Mouse (Mus musculus): Measurements from ENCODE around the gene Efcab11. TPM values are rescaled to one million over a fixed set of nuclear protein-coding genes. Genes with fewer than 3 reads are reported as not detected.

The Efcab11 gene
- polyA plus RNA-seq, 1 experiment = 4.5 TPM

DNA sequence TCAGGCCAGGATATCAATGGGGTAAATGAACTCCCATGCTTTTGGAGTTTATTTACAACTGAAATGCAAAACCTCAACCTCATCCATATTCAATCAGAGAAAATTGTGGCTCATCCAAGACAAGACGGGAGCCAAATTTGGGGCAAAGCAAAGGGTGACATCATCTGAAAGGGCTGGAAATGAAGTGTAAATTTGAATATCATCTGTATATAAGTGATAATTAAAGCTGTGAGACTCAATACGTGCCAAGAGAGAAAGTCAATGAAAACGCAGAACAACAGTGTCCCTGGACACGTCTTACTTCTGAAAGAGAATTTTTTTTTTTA, 212.4 kb downstream of the Efcab11 start:
- H3K9me3 ChIP-seq = no peaks in the 10 kb centered on the region
- no peaks in the 10 kb centered on the region for H3K36me3 ChIP-seq (replicated peaks; ENCODE audit: low read length)
- no peaks in the 10 kb centered on the region for H3K27me3 ChIP-seq (replicated peaks)
- TF ChIP-seq GATA1 (IDR thresholded peaks at IDR 0.05; ENCODE audit: borderline replicate concordance, low read length) (no peak), FLI1 (IDR thresholded peaks at IDR 0.05; ENCODE audit: low read length) (no peak)
- H3K4me1 ChIP-seq = no peaks in the 10 kb centered on the region
- no peak overlapping the region for H3K4me3 ChIP-seq (replicated peaks)

DNA sequence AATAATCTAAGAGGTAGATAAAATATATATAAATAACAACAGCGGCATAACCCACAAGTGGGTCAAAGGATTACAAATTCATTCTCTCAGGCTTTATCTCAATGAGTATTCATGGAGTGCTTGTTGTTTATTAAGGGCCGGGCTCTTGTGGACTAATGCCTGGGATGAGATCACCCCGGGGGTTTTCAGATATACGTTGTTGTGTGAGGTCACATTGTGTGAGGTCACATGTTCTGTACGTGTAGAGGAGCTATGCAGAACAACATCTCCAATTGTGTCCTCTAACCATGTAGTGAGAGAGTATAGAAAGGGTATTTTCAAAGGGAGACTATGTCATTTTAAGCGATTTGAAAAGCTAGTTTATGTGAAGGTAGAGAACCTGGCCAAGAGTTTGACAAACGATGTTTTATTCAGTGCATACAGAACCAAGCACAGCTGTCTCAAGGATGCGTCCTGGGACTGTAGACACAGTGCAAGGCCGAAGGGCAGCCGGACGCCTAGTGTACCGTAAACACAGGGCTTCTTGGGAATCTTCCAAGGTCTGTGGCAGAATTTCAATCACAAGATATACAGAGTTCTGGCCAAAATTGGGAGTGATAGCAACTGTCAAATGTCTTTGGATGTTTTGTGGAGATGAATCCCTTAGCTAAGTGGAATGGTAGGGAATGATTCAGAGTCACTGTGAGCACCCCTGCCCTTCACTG, 212.9 kb downstream of the Efcab11 start:
- no peak overlapping the region for H3K4me3 ChIP-seq (replicated peaks)
- no peaks in the 10 kb centered on the region for H3K36me3 ChIP-seq (replicated peaks; ENCODE audit: low read length)
- H3K9me3 ChIP-seq = no peaks in the 10 kb centered on the region
- H3K4me1 ChIP-seq = no peaks in the 10 kb centered on the region
- no peak for TF ChIP-seq GATA1 (IDR thresholded peaks at IDR 0.05; ENCODE audit: borderline replicate concordance, low read length)
- no peak for TF ChIP-seq FLI1 (IDR thresholded peaks at IDR 0.05; ENCODE audit: low read length)
- H3K27me3 ChIP-seq (replicated peaks) = no peaks in the 10 kb centered on the region

DNA sequence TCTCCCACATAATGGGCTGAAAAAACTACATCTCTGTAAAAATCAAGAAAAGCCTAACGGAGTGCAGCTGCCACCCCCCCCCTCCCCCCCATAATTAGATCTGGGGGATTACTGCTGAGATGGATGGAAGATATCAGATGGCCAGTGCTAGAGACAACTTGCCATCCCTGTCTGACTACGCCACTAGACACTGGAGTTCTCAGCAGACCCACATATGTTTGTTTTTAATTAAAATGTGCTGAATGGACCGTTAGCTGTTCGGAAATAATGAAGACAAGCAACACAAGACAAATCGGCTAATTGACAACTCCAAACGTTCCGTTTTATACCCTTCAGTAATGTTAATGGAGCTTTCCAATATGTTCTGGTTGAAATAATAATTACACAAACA, 213.5 kb downstream of the Efcab11 start:
- no peak overlapping the region for H3K4me3 ChIP-seq (replicated peaks)
- no peak for TF ChIP-seq GATA1 (IDR thresholded peaks at IDR 0.05; ENCODE audit: borderline replicate concordance, low read length)
- TF ChIP-seq FLI1 (IDR thresholded peaks at IDR 0.05; ENCODE audit: low read length) = no peak
- no peaks in the 10 kb centered on the region for H3K36me3 ChIP-seq (replicated peaks; ENCODE audit: low read length)

DNA sequence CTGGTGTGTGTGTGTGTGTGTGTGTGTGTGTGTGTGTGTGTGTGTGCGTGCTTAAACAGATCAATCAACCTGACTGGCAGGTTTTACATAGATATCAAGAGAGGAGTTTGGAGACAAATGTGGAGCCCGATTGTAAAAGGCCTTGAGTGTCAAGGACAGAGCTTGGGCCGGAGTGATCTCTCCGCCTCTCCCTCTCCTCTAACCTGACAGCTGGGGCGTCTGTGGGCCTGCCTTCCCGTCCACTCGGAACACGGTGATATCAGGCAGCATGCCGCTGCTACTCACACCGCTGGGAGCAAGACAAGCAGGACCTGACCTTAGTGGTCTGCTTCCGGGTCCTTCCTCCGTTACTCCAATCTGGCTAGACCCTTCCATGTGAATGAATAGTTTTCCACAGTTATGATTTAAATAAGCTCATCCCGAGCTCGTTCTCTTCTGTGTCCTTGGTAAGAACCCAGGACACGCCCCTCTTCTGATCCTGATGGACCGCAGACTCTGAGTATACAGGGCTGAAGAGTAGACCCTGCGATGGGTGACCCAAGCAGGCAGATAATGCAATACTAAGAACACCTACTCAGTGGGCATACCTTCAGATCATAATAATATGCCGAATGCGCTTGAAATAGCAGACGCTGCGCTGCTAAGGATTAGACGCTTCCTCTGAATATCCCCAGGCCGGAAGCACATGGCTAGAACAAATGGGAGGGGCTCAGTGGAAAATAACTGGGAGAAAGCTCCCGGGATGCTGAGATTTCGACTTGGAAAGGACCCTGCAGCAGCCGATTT, 214.1 kb downstream of the Efcab11 start:
- no peaks in the 10 kb centered on the region for H3K9me3 ChIP-seq
- H3K27me3 ChIP-seq (replicated peaks) = no peaks in the 10 kb centered on the region
- H3K4me3 ChIP-seq (replicated peaks) = no peak overlapping the region
- TF ChIP-seq GATA1 (IDR thresholded peaks at IDR 0.05; ENCODE audit: borderline replicate concordance, low read length) (no peak), FLI1 (IDR thresholded peaks at IDR 0.05; ENCODE audit: low read length) (no peak)
- H3K36me3 ChIP-seq (replicated peaks; ENCODE audit: low read length) = no peaks in the 10 kb centered on the region
- no peaks in the 10 kb centered on the region for H3K4me1 ChIP-seq

More for the DNA sequence above, 213.5 kb downstream of the Efcab11 start:
- Histone ChIP-seq H3K27me3 (replicated peaks) (no peaks in the 10 kb centered on the region), H3K4me1 (no peaks in the 10 kb centered on the region), H3K9me3 (no peaks in the 10 kb centered on the region)

DNA sequence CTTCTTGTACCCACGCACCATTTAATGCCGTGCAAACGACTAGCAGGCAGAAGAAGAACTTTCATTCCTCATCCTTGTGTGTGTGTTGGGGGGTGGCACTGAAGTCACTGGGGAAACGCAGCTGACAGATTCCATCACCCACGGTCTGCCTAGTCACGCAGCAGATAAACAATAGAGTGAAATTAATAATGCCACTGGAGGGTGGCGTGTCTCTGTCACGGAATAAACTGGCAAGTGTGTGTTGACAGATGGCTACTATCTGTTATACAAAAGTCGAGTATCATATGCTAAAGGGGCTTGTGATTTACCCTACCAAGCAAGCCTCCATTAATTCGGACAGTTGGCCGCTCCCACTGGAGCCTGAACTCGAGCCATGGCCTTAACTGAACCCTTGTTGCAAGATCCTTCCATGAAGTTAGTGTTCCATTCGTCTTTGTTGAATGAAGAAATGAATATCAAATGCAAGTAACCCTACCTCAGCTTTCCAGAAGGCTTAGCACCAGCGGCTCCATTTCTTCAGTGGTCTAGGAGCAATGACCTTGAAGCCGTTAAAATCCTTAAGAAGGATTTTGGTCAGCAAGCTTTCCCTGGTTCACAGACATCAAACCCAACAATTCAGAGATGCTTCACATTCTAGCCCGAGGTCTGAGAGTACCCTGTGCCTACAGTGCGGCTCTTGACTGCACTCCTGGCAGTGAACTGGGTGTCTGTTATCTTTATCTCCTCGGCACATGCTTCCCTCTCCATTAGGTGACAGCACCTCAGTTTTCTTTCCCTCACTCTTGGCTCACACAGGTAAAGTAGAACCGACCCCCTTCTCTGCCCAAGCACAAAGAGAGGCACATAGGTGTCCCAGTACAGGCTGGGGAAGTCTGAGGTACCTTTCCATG, 229.0 kb downstream of the Efcab11 start:
- no peak overlapping the region for H3K4me3 ChIP-seq (replicated peaks)
- H3K9me3 ChIP-seq = peaks cover 47% of the 10 kb centered on the region
- H3K4me1 ChIP-seq = no peaks in the 10 kb centered on the region
- no peaks in the 10 kb centered on the region for H3K36me3 ChIP-seq (replicated peaks; ENCODE audit: low read length)
- H3K27me3 ChIP-seq (replicated peaks) = no peaks in the 10 kb centered on the region
- TF ChIP-seq FLI1 (IDR thresholded peaks at IDR 0.05; ENCODE audit: low read length) = no peak
- no peak for TF ChIP-seq GATA1 (IDR thresholded peaks at IDR 0.05; ENCODE audit: borderline replicate concordance, low read length)

DNA sequence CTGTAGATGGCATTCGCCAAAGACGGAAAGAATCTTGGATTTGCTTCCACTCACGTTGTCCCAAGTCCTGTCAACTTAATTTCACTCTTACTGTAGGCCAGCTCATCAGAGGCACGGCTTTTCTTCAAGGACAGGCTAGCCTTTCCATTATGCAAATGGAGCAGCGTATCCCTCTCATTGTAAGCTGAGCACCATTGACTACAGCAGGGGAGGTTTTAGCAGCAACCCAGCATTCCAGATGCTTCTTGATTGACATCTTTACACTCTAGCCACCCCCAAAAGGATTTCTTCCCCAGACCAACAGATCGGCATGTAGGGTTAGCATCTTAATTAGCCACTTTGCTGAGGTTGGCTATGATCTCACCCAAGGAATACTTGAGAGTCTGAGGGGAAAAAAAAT, 231.8 kb downstream of the Efcab11 start:
- H3K36me3 ChIP-seq (replicated peaks; ENCODE audit: low read length) = no peaks in the 10 kb centered on the region
- TF ChIP-seq GATA1 (IDR thresholded peaks at IDR 0.05; ENCODE audit: borderline replicate concordance, low read length) (no peak), FLI1 (IDR thresholded peaks at IDR 0.05; ENCODE audit: low read length) (no peak)
- no peak overlapping the region for H3K4me3 ChIP-seq (replicated peaks)
- no peaks in the 10 kb centered on the region for H3K27me3 ChIP-seq (replicated peaks)
- H3K9me3 ChIP-seq = peaks cover 31% of the 10 kb centered on the region
- no peaks in the 10 kb centered on the region for H3K4me1 ChIP-seq

DNA sequence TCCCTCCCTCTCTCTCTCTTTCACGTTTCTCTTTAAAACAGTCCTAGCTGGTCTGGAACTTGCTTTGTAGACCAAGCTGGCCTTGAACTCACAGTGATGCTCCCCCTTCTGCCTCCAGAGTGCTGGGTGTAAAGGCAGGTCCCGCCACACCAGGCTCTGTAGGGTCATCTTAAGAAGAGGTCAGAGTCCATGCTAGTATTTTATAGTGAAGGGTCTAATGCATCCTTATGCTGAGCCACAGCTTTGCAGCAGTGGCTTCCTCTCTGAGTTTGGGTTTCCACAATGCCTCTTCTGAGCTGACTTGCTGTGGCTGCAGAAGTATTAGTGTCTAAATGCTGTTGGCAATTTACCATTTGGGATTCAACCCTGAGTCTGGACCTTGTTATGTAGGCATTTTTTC, 234.5 kb downstream of the Efcab11 start:
- Histone ChIP-seq H3K9me3 (peaks cover 30% of the 10 kb centered on the region), H3K36me3 (replicated peaks; ENCODE audit: low read length) (peaks cover 6% of the 10 kb centered on the region), H3K4me1 (0 out of 2 replicates have a peak, but pooled peaks cover 3% of the 10 kb centered on the region), H3K4me3 (replicated peaks) (no peak overlapping the region), H3K27me3 (replicated peaks) (no peaks in the 10 kb centered on the region)
- TF ChIP-seq GATA1 (IDR thresholded peaks at IDR 0.05; ENCODE audit: borderline replicate concordance, low read length) = no peak
- TF ChIP-seq FLI1 (IDR thresholded peaks at IDR 0.05; ENCODE audit: low read length) = no peak

DNA sequence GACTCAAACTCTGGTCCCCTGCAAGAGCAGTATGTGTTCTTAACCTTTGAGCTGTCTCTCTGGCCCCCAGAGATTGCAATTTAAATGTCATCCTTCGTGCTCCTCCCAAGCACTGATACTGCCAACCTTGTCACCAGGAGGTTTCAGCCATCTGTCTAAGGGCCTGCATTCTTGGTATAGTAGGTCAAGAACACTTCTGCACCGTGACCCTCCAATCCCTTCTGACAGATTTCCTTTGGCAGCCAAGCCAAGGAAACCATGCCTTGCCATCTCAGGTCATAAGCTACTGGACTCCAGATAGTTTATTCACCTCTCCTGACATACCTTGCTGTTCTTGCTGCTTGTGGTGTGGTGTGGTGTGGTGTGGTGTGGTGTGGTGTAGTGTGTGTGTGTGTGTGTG, 235.5 kb downstream of the Efcab11 start:
- Histone ChIP-seq H3K4me3 (replicated peaks) (no peak overlapping the region), H3K9me3 (peaks cover 40% of the 10 kb centered on the region), H3K27me3 (replicated peaks) (no peaks in the 10 kb centered on the region), H3K4me1 (0 out of 2 replicates have a peak, but pooled peaks cover 3% of the 10 kb centered on the region), H3K36me3 (replicated peaks; ENCODE audit: low read length) (peaks cover 13% of the 10 kb centered on the region)
- TF ChIP-seq GATA1 (IDR thresholded peaks at IDR 0.05; ENCODE audit: borderline replicate concordance, low read length) (no peak), FLI1 (IDR thresholded peaks at IDR 0.05; ENCODE audit: low read length) (no peak)

DNA sequence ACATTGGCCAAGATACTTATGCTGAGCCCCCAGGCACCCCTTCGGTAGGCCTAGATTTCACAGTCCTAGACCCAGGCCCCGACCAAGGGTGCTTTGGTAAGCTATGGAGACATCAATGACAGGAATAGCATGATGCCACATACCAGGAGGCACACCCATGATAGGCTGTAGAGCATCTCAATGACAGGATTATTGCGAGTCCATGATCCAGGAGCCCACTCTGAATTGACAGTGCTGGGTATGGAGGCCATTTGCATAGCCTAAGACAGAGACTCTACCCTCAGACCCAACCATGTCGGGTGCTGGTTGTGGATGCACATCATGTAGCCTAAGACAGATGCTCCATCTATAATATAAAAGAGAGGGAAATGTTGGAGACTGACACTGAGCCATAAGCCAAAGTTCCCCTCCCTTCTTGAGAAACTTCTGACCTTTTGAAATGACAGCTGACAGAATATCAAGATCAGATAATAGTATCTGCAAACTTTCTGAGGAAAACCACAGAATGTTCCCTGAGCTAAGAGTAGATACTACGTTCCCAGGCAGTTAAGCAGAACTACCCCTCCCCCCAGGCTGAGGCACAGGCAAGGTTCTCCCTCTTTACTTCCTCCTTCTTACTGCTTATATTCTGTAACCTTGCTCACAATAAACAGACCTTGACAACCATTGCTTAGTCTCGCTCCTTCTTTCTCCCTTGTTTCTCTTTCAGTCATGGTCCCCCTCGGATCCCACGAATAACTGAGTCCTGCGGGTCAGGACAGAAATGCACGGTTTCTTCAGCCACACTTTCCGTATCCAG, 237.5 kb downstream of the Efcab11 start:
- TF ChIP-seq FLI1 (IDR thresholded peaks at IDR 0.05; ENCODE audit: low read length) = no peak
- no peak for TF ChIP-seq GATA1 (IDR thresholded peaks at IDR 0.05; ENCODE audit: borderline replicate concordance, low read length)
- Histone ChIP-seq H3K27me3 (replicated peaks) (no peaks in the 10 kb centered on the region), H3K36me3 (replicated peaks; ENCODE audit: low read length) (peaks cover 21% of the 10 kb centered on the region), H3K4me1 (0 out of 2 replicates have a peak, but pooled peaks cover 3% of the 10 kb centered on the region), H3K9me3 (peaks cover 57% of the 10 kb centered on the region), H3K4me3 (replicated peaks) (no peak overlapping the region)

Data from megakaryocyte, embryonic 14.5 days (primary cell).